Mouse (Mus musculus) hindbrain, embryonic 15.5 days (tissue): ENCODE data around the gene Gucy1b1. TPM values are rescaled to one million over a fixed set of nuclear protein-coding genes. Genes with fewer than 3 reads are reported as not detected.

Source experiments
- ATAC-seq: fragments of 200-750 bp; cut with Nextera tagmentation; 2 replicates; pipeline ENCODE4 v1.8.0; 2017; ENCODE audit warnings: low read depth, moderate number of reproducible peaks, moderate TSS enrichment; ENCODE audit not compliant: low FRiP score
- H3K27ac ChIP-seq: fragments of 300-500 bp; sonication (generic); replicated peaks from 2 replicates; pipeline ENCODE4 v1.5.1; 2015; ENCODE audit warnings: mild to moderate bottlenecking, inconsistent platforms
- H3K27me3 ChIP-seq: fragments of 300-500 bp; sonication (generic); 2 replicates; pipeline ENCODE4 v1.6.1; 2015; ENCODE audit warnings: control low read depth, inconsistent platforms
- H3K36me3 ChIP-seq: fragments of 300-500 bp; sonication (generic); 2 replicates; pipeline ENCODE4 v1.6.1; 2015; ENCODE audit warnings: control low read depth, inconsistent platforms
- H3K4me1 ChIP-seq: fragments of 300-500 bp; sonication (generic); replicated peaks from 2 replicates; pipeline ENCODE4 v1.6.1; 2015; ENCODE audit warnings: control low read depth, inconsistent platforms
- H3K4me2 ChIP-seq: fragments of 300-500 bp; sonication (generic); 2 replicates; pipeline ENCODE4 v1.6.1; 2015; ENCODE audit warnings: moderate library complexity, mild to moderate bottlenecking, inconsistent platforms
- H3K4me3 ChIP-seq: fragments of 300-500 bp; sonication (generic); 2 replicates; pipeline ENCODE4 v1.5.1; 2015; ENCODE audit warnings: mild to moderate bottlenecking, inconsistent platforms
- H3K9ac ChIP-seq: fragments of 300-500 bp; sonication (generic); 2 replicates; pipeline ENCODE4 v1.6.1; 2015; ENCODE audit warnings: inconsistent platforms
- H3K9me3 ChIP-seq: fragments of 300-500 bp; sonication (generic); 2 replicates; pipeline ENCODE4 v1.6.1; 2016; ENCODE audit warnings: control low read depth, inconsistent platforms
- WGBS: fragments of 180-500 bp; shearing (Covaris S2); methylation state at CpG from one replicate; pipeline ENCODE4 v1.1.7; 2015; 5-methylcytosine and 5-hydroxymethylcytosine counted together
- polyA plus RNA-seq: library from polyadenylated mRNA; unstranded; fragments of >200 nt; fragmentation: Nextera tagmentation; extraction: Ambion mirVana; gene quantifications from 2 replicates; pipeline ENCODE4 v1.2.1, GENCODE M21; 2015

Gucy1b1 gene
- polyA plus RNA-seq, 1 experiment from 2014 or later = 50.9 TPM

GRCm38 (mm10) chr3:82054283-82054974 lies 20.1 kb downstream of the Gucy1b1 start:
- H3K4me1 ChIP-seq = no peaks in the 10 kb centered on the region
- no peaks in the 10 kb centered on the region for H3K9me3 ChIP-seq
- H3K4me3 ChIP-seq = no peak overlapping the region
- no peaks in the 10 kb centered on the region; the same call in 1 of the 2 replicates for H3K36me3 ChIP-seq
- no peaks in the 10 kb centered on the region for H3K27me3 ChIP-seq
- H3K27ac ChIP-seq = no peak overlapping the region
- ATAC-seq = no peak
- no peak overlapping the region for H3K9ac ChIP-seq
- 61% methylated on average over 5 of the region's 5 CpGs for WGBS
- no peak overlapping the region for H3K4me2 ChIP-seq

DNA sequence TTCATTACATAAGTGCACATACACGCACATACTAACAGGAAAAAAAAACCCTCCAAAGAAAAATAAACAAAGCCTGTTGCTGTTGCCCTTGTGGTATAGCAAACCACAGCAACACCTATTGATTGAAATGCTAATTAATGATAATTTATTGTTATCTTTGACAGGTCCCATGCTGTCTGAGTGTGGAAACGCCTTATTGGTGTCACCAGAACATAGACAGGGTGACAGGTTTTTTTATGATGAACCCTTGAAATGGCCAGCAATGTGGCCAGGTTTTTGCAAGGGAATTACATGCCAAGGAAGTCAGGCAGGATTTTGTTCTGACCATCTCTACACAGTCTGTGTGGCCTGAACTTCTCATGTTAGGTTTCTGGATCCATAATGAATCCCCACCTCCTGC lies 22.5 kb downstream of the Gucy1b1 start:
- Histone ChIP-seq H3K4me2 (no peak overlapping the region), H3K4me3 (no peak overlapping the region), H3K4me1 (peaks cover 5% of the 10 kb centered on the region), H3K27ac (no peak overlapping the region), H3K36me3 (no peaks in the 10 kb centered on the region; the same call in 1 of the 2 replicates), H3K9me3 (no peaks in the 10 kb centered on the region), H3K9ac (no peak overlapping the region), H3K27me3 (no peaks in the 10 kb centered on the region)
- 54% methylated on average over 2 of the region's 2 CpGs for WGBS
- no peak for ATAC-seq

GRCm38 (mm10) chr3:82051468-82051867 lies 23.0 kb downstream of the Gucy1b1 start:
- H3K9ac ChIP-seq = no peak overlapping the region
- H3K4me1 ChIP-seq = peaks cover 5% of the 10 kb centered on the region
- H3K27me3 ChIP-seq = no peaks in the 10 kb centered on the region
- no peak for ATAC-seq
- no peak overlapping the region for H3K4me2 ChIP-seq
- no peak overlapping the region for H3K4me3 ChIP-seq
- H3K9me3 ChIP-seq = no peaks in the 10 kb centered on the region
- H3K36me3 ChIP-seq = no peaks in the 10 kb centered on the region; the same call in 1 of the 2 replicates
- H3K27ac ChIP-seq = no peak overlapping the region

DNA sequence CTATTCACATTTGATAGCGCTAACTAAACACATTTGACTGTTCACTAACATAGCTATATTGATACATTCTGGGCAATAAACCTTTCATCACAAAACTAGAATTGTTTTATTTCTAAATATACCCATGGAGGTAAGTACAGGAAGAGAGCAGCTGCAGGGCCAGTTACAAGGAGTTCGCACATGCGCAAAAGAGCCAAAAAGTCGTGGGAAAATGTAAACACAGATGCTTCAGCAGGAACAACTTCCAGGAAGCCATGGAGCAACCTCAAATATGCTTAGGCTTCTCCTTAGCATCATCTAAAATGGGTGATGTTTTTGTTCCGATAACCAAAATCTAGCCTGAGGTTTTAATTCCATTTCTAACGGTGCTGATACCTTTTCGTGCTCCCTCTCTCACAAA lies 25.8 kb downstream of the Gucy1b1 start:
- Histone ChIP-seq H3K9ac (no peak overlapping the region), H3K27ac (no peak overlapping the region), H3K36me3 (peaks cover 9% of the 10 kb centered on the region), H3K4me3 (no peak overlapping the region), H3K9me3 (no peaks in the 10 kb centered on the region), H3K27me3 (no peaks in the 10 kb centered on the region), H3K4me1 (peaks cover 5% of the 10 kb centered on the region), H3K4me2 (no peak overlapping the region)
- no peak for ATAC-seq
- 58% methylated on average over 7 of the region's 7 CpGs for WGBS

GRCm38 (mm10) chr3:82048078-82048477 lies 26.4 kb downstream of the Gucy1b1 start:
- no peak overlapping the region; the same call in 1 of the 2 replicates for H3K27ac ChIP-seq
- H3K9ac ChIP-seq = no peak overlapping the region
- H3K36me3 ChIP-seq = peaks cover 9% of the 10 kb centered on the region
- H3K27me3 ChIP-seq = no peaks in the 10 kb centered on the region
- H3K9me3 ChIP-seq = no peaks in the 10 kb centered on the region
- ATAC-seq = 0 out of 2 replicates have a peak, but pooled peaks have one; percentile 42
- H3K4me2 ChIP-seq = no peak overlapping the region
- H3K4me1 ChIP-seq = peaks cover 5% of the 10 kb centered on the region
- no peak overlapping the region for H3K4me3 ChIP-seq
- WGBS = 66% methylated on average over 4 of the region's 4 CpGs

DNA sequence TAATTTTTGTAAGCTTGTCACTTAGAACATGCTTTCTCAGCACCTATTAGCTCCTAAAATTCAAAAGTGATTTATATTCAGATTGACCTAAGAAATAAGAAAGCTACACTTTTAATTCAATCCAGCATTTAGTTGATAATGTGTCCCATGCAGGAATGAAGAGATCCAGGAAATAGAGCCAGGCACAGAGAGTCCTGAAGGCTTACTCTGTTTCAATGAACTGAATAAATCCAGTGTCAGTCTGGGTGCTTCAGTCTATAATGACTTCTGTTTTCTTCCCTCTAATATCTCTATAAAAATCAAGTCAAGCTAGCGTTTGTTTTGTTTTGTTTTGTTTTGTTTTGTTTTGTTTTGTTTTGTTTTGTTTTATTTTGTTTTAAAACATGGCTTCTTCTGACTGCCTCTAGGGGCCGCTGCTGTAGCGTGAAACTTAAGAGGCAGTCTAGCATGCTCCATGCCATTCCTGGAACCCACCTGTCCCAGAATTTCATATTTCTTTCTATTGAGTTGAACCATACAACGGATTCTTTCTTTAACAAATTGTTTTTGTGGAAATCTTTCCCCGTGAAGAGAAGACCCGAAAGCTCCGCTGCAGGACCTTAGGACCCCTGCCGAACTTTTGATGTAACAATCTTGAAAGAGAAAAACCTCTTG lies 27.3 kb downstream of the Gucy1b1 start:
- Histone ChIP-seq H3K9ac (no peak overlapping the region), H3K36me3 (peaks cover 9% of the 10 kb centered on the region), H3K27me3 (no peaks in the 10 kb centered on the region), H3K4me3 (no peak overlapping the region), H3K9me3 (no peaks in the 10 kb centered on the region), H3K27ac (no peak overlapping the region), H3K4me2 (no peak overlapping the region), H3K4me1 (peaks cover 5% of the 10 kb centered on the region)
- 31% methylated on average over 8 of the region's 8 CpGs for WGBS
- peak; percentile 72; the same call in 1 of the 2 replicates for ATAC-seq

- Histone ChIP-seq H3K9ac (no peak overlapping the region), H3K4me3 (no peak overlapping the region), H3K36me3 (peaks cover 12% of the 10 kb centered on the region), H3K4me2 (no peak overlapping the region), H3K9me3 (no peaks in the 10 kb centered on the region), H3K27me3 (no peaks in the 10 kb centered on the region), H3K27ac (no peak overlapping the region), H3K4me1 (peaks cover 5% of the 10 kb centered on the region)
- no peak for ATAC-seq
- WGBS = 93% methylated on average over 8 of the region's 8 CpGs
Measured at GRCm38 (mm10) chr3:82046087-82046486, 28.4 kb downstream of the Gucy1b1 start.

- H3K27me3 ChIP-seq = no peaks in the 10 kb centered on the region
- H3K27ac ChIP-seq = no peak overlapping the region
- H3K9ac ChIP-seq = no peak overlapping the region
- no peak overlapping the region for H3K4me2 ChIP-seq
- peaks cover 13% of the 10 kb centered on the region for H3K36me3 ChIP-seq
- H3K4me3 ChIP-seq = no peak overlapping the region
- no peak for ATAC-seq
- WGBS = 93% methylated on average over 5 of the region's 5 CpGs
- H3K4me1 ChIP-seq = peaks cover 5% of the 10 kb centered on the region
- H3K9me3 ChIP-seq = no peaks in the 10 kb centered on the region
Measured at GRCm38 (mm10) chr3:82044902-82045301, 29.6 kb downstream of the Gucy1b1 start.

DNA sequence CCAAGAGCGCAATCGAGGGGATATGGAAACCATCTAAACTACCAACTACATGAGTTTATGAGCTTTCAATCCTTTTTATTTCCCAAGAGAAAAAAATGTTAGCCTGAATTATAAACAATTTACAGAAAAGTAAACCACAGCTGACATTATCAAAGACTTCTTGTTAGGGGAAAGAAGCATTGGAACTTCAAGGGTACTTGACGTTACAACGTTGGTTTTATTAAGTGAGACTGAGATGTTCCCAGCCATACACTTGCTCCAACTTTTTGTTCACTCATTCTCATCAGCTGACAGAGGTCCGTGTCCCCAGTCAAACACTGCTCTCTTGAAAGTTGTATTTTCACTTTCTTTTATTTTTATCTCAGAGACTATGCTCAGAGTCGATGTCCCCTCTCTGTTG lies 30.8 kb downstream of the Gucy1b1 start:
- Histone ChIP-seq H3K27me3 (no peaks in the 10 kb centered on the region), H3K9ac (no peak overlapping the region), H3K27ac (no peak overlapping the region), H3K36me3 (peaks cover 22% of the 10 kb centered on the region; the same call in 1 of the 2 replicates), H3K4me1 (peaks cover 1% of the 10 kb centered on the region; the same call in 1 of the 2 replicates), H3K9me3 (no peaks in the 10 kb centered on the region), H3K4me2 (no peak overlapping the region), H3K4me3 (no peak overlapping the region)
- 85% methylated on average over 6 of the region's 6 CpGs for WGBS
- ATAC-seq = no peak

- Histone ChIP-seq H3K4me1 (no peaks in the 10 kb centered on the region), H3K4me2 (no peak overlapping the region), H3K9ac (no peak overlapping the region), H3K36me3 (peaks cover 52% of the 10 kb centered on the region), H3K4me3 (no peak overlapping the region), H3K27me3 (no peaks in the 10 kb centered on the region), H3K9me3 (no peaks in the 10 kb centered on the region), H3K27ac (no peak overlapping the region)
- WGBS = 96% methylated on average over 2 of the region's 2 CpGs
- no peak for ATAC-seq
Measured at GRCm38 (mm10) chr3:82036262-82037044, 38.0 kb downstream of the Gucy1b1 start.

- WGBS = 75% methylated on average over 1 of the region's 1 CpGs
- no peaks in the 10 kb centered on the region for H3K4me1 ChIP-seq
- H3K36me3 ChIP-seq = peaks cover 18% of the 10 kb centered on the region
- H3K27ac ChIP-seq = no peak overlapping the region
- no peak for ATAC-seq
- H3K4me3 ChIP-seq = no peak overlapping the region
- H3K9ac ChIP-seq = no peak overlapping the region
- H3K27me3 ChIP-seq = no peaks in the 10 kb centered on the region
- no peak overlapping the region for H3K4me2 ChIP-seq
- no peaks in the 10 kb centered on the region for H3K9me3 ChIP-seq
Measured at GRCm38 (mm10) chr3:82030008-82030748, 44.3 kb downstream of the Gucy1b1 start.
